ENCODE assay signal across 19 mouse cellular contexts in the genomic region with DNA sequence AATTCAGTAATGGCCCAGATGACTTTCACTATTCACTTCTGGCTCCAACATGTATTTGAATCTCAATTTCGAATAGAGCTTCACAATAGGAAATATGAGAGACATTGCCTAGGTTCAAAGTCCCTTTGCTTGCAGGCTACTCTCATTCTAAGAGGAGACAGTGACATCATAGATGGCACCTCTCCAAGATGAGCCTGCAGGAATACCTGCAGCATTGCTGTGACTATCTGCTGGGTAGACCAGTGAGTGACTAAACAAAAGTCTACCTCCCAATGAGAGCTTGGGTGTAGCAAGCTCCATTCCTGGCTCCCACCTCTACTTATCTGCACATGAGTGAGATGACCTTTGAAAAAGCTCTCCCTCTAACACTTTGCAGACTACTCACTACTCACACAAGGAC.
DNase-seq lines count a peak whose midpoint lies in the region; ATAC-seq and TF ChIP-seq lines count a peak whose summit lies in the region.
"Had no signal": no experiment of that assay in that cellular context is flagged by ENCODE, and none has a peak within 500 bp of the region (broad histone marks: within the 10 kb centered on the region; RNA-seq: fewer than 3 reads in every experiment).

No protein-coding gene starts in this region.

- no peak overlapping the region for H3K27ac ChIP-seq in heart, embryonic 11.5 days (ENCODE audit: low read depth, low read length)
- no peak overlapping the region for H3K27ac ChIP-seq in thymus, adult 2 months (ENCODE audit: control insufficient read depth, insufficient read depth, low read length)
- H3K27ac ChIP-seq: embryonic facial prominence, embryonic 12.5 days; forebrain, embryonic 15.5 days; heart, adult 2 months; hindbrain, embryonic 10.5 days; hindbrain, embryonic 14.5 days; intestine, embryonic 15.5 days had no signal

- H3K9me3 ChIP-seq in heart, embryonic 11.5 days (replicated peaks; ENCODE audit: control insufficient read depth, low read length): no peaks in the 10 kb centered on the region
- H3K9me3 ChIP-seq: embryonic facial prominence, embryonic 12.5 days; forebrain, embryonic 15.5 days; heart, embryonic 12.5 days; hindbrain, embryonic 10.5 days; intestine, embryonic 15.5 days had no signal

- H3K4me2 ChIP-seq in heart, embryonic 11.5 days: no peak overlapping the region
- H3K4me2 ChIP-seq: embryonic facial prominence, embryonic 12.5 days; forebrain, embryonic 15.5 days; heart, embryonic 12.5 days; hindbrain, embryonic 14.5 days; intestine, embryonic 15.5 days had no signal

- H3K4me1 ChIP-seq in heart, embryonic 11.5 days (ENCODE audit: control insufficient read depth, insufficient read depth, low read length): no peaks in the 10 kb centered on the region
- H3K4me1 ChIP-seq in thymus, adult 2 months (replicated peaks; ENCODE audit: control insufficient read depth, insufficient read depth, low read length): no peaks in the 10 kb centered on the region
- H3K4me1 ChIP-seq: embryonic facial prominence, embryonic 12.5 days; heart, embryonic 12.5 days; hindbrain, embryonic 10.5 days; intestine, embryonic 15.5 days had no signal

- TF ChIP-seq POLR2A in thymus, adult 2 months (IDR thresholded peaks at IDR 0.05; ENCODE audit: control insufficient read depth, extremely low read depth, insufficient read depth, low read length, poor library complexity): no peak

- WGBS in heart, embryonic 11.5 days (ENCODE audit: insufficient replicate concordance): 56% methylated on average over 1 of the region's 1 CpGs
- WGBS in thymus, adult 2 months: 50% methylated on average over 1 of the region's 1 CpGs

- H3K9ac ChIP-seq in heart, embryonic 11.5 days (ENCODE audit: low read depth, low read length): no peak overlapping the region
- H3K9ac ChIP-seq: embryonic facial prominence, embryonic 12.5 days; forebrain, embryonic 15.5 days; heart, embryonic 12.5 days; hindbrain, embryonic 14.5 days; intestine, embryonic 15.5 days had no signal

- H3K27me3 ChIP-seq in heart, embryonic 11.5 days (ENCODE audit: control insufficient read depth, insufficient read depth, low read length): no peaks in the 10 kb centered on the region
- H3K27me3 ChIP-seq in thymus, adult 2 months (ENCODE audit: control insufficient read depth, insufficient read depth, low read length): no peaks in the 10 kb centered on the region
- H3K27me3 ChIP-seq: embryonic facial prominence, embryonic 12.5 days; forebrain, embryonic 15.5 days; heart, embryonic 12.5 days; intestine, embryonic 15.5 days had no signal

- no peaks in the 10 kb centered on the region for H3K36me3 ChIP-seq in heart, embryonic 11.5 days (ENCODE audit: control insufficient read depth, insufficient read depth, low read length)
- no peaks in the 10 kb centered on the region for H3K36me3 ChIP-seq in thymus, adult 2 months (ENCODE audit: control insufficient read depth, insufficient read depth, low read length)
- H3K36me3 ChIP-seq: embryonic facial prominence, embryonic 12.5 days; forebrain, embryonic 15.5 days; heart, embryonic 12.5 days; hindbrain, embryonic 10.5 days; intestine, embryonic 15.5 days had no signal

- ATAC-seq in heart, embryonic 11.5 days (replicated peaks; ENCODE audit: insufficient number of reproducible peaks, low FRiP score, low TSS enrichment): no peak
- ATAC-seq: forebrain, embryonic 15.5 days; intestine, embryonic 15.5 days had no signal

- DNase-seq in heart, adult 11 months: peak; percentile 16
- DNase-seq in brain, adult 2 months (ENCODE audit: low read depth, low spot score): peak; percentile 72
- DNase-seq in cerebellum, adult 8-10 months: peak; percentile 40
- peak; percentile 72 to 75 for DNase-seq in cerebellum, postnatal 14 days
- no peak for DNase-seq in thymus, adult 2 months
- no peak for DNase-seq in left cerebral cortex, postnatal 10 days (ENCODE audit: extremely low spot score in 1 of 2, low spot score in 2 of 2)
- no peak for DNase-seq in heart, adult 18-20 months
- DNase-seq: adrenal gland, adult 8-10 months; adrenal gland, postnatal 36 days; gastrocnemius, postnatal 36 days; heart, adult 2 months; kidney, adult 18-20 months had no signal

- H3K4me3 ChIP-seq in heart, embryonic 11.5 days (ENCODE audit: low read depth, low read length): no peak overlapping the region
- H3K4me3 ChIP-seq in thymus, adult 2 months (ENCODE audit: control insufficient read depth, insufficient read depth, low read length): no peak overlapping the region
- H3K4me3 ChIP-seq: embryonic facial prominence, embryonic 12.5 days; forebrain, embryonic 15.5 days; heart, adult 2 months; heart, embryonic 12.5 days; hindbrain, embryonic 10.5 days; intestine, embryonic 15.5 days had no signal

- TF ChIP-seq CTCF in thymus, adult 2 months (IDR thresholded peaks at IDR 0.05; ENCODE audit: borderline replicate concordance, control insufficient read depth, extremely low read depth, insufficient read depth, low read length, poor library complexity): no peak

- intact Hi-C loops in left cerebral cortex, postnatal 10 days (cut with DNase I): loop anchor here (10.0 kb wide), 1 partner anchor 117 kb away; no protein-coding TSS in a partner anchor

Comparison
In these comparisons a context has a peak if more than half of its experiments do, and no peak if none do; other contexts are left out.
1. DNase-seq: peak in heart, adult 11 months (single experiment), brain, adult 2 months (single experiment), cerebellum, adult 8-10 months (single experiment) and cerebellum, postnatal 14 days (2 of 2); none in thymus, adult 2 months (single experiment), left cerebral cortex, postnatal 10 days (0 of 2) and heart, adult 18-20 months (0 of 2).